Mouse (Mus musculus) C2C12 (cell line): ENCODE results near the gene Foxn3.

Experiments used
- CTCF ChIP-seq: IDR thresholded peaks from one replicate; pipeline ENCODE4 v1.5.1; 2011; ENCODE audit not compliant: control insufficient read depth, insufficient read depth, insufficient read length
- MAX ChIP-seq: IDR thresholded peaks from one replicate; pipeline ENCODE4 v1.6.1; 2011; ENCODE audit warnings: mild to moderate bottlenecking, control low read depth
- MYOD1 ChIP-seq: IDR thresholded peaks from one replicate; pipeline ENCODE4 v1.6.1; 2011; ENCODE audit warnings: low read depth; ENCODE audit not compliant: control insufficient read depth, insufficient read length
- MYOG ChIP-seq: IDR thresholded peaks from one replicate; pipeline ENCODE4 v1.6.1; 2011; ENCODE audit not compliant: control insufficient read depth, insufficient read length; ENCODE audit errors: extremely low read depth
- USF1 ChIP-seq: IDR thresholded peaks from one replicate; pipeline ENCODE4 v1.6.1; 2011; ENCODE audit warnings: low read depth, mild to moderate bottlenecking, control low read depth, moderate library complexity

GRCm38 (mm10) chr12:99547295-99547694 is 16.1 kb downstream of the Foxn3 start:
- TF ChIP-seq CTCF (no peak), MYOD1 (no peak), MAX (no peak), MYOG (no peak), USF1 (no peak)
